Mouse (Mus musculus): ENCODE data around the gene Wdr95. TPM values are rescaled to one million over a fixed set of nuclear protein-coding genes. Genes with fewer than 3 reads are reported as not detected.
A peak's percentile ranks its signal among the peaks of the same experiment; 100 is the strongest.

Wdr95 gene
- polyA plus RNA-seq, 2 experiments = not detected

GRCm38 (mm10) chr5:149617776-149618425 is 89.4 kb downstream of the Wdr95 start:
- Histone ChIP-seq H3K4me1 (replicated peaks; ENCODE audit: control insufficient read depth in 2 of 2, insufficient read depth in 2 of 2, low read length in 1 of 2) (no peaks in the 10 kb centered on the region), H3K36me3 (replicated peaks; ENCODE audit: control insufficient read depth, insufficient read depth, low read depth) (peaks cover 45% of the 10 kb centered on the region), H3K9ac (replicated peaks) (no peak overlapping the region), H3K27ac (no peak overlapping the region), H3K27me3 (ENCODE audit: control insufficient read depth, insufficient read depth, low read length) (no peaks in the 10 kb centered on the region), H3K9me3 (ENCODE audit: control insufficient read depth, low read length) (no peaks in the 10 kb centered on the region), H3K4me3 (ENCODE audit: insufficient read depth in 1 of 2, low read depth in 2 of 2, low read length in 2 of 2) (no peak overlapping the region), H3K4me2 (ENCODE audit: low read depth) (no peak overlapping the region)
- DNase-seq (ENCODE audit: low read depth in 3 of 3, low spot score in 3 of 3) (no peak), ATAC-seq (ENCODE audit: insufficient read depth) (no peak)
- TF ChIP-seq CTCF (IDR thresholded peaks at IDR 0.05; ENCODE audit: low read depth) (no peak), EP300 (IDR thresholded peaks at IDR 0.05; ENCODE audit: low read depth) (no peak)
- 78% methylated on average over 6 of the region's 6 CpGs for WGBS (ENCODE audit: insufficient replicate concordance)

GRCm38 (mm10) chr5:149622152-149622551 is 93.7 kb downstream of the Wdr95 start:
- Histone ChIP-seq H3K9me3 (ENCODE audit: control insufficient read depth, low read length) (no peaks in the 10 kb centered on the region), H3K4me3 (ENCODE audit: insufficient read depth in 1 of 2, low read depth in 2 of 2, low read length in 2 of 2) (no peak overlapping the region), H3K9ac (replicated peaks) (no peak overlapping the region), H3K27ac (no peak overlapping the region), H3K4me1 (replicated peaks; ENCODE audit: control insufficient read depth in 2 of 2, insufficient read depth in 2 of 2, low read length in 1 of 2) (peaks cover 15 to 18% of the 10 kb centered on the region in 2 experiments), H3K27me3 (ENCODE audit: control insufficient read depth, insufficient read depth, low read length) (no peaks in the 10 kb centered on the region), H3K36me3 (replicated peaks; ENCODE audit: control insufficient read depth, insufficient read depth, low read depth) (peaks cover 55% of the 10 kb centered on the region), H3K4me2 (ENCODE audit: low read depth) (no peak overlapping the region)
- ATAC-seq (ENCODE audit: insufficient read depth) (no peak), DNase-seq (ENCODE audit: low read depth in 3 of 3, low spot score in 3 of 3) (no peak)
- WGBS (ENCODE audit: insufficient replicate concordance) = 81% methylated on average over 7 of the region's 7 CpGs
- TF ChIP-seq EP300 (IDR thresholded peaks at IDR 0.05; ENCODE audit: low read depth) (no peak), CTCF (IDR thresholded peaks at IDR 0.05; ENCODE audit: low read depth) (no peak)

GRCm38 (mm10) chr5:149622644-149623043 is 94.2 kb downstream of the Wdr95 start:
- H3K4me3 ChIP-seq (ENCODE audit: insufficient read depth in 1 of 2, low read depth in 2 of 2, low read length in 2 of 2) = no peak overlapping the region
- peaks cover 15 to 18% of the 10 kb centered on the region in 2 experiments for H3K4me1 ChIP-seq (replicated peaks; ENCODE audit: control insufficient read depth in 2 of 2, insufficient read depth in 2 of 2, low read length in 1 of 2)
- H3K9me3 ChIP-seq (ENCODE audit: control insufficient read depth, low read length) = no peaks in the 10 kb centered on the region
- TF ChIP-seq EP300 (IDR thresholded peaks at IDR 0.05; ENCODE audit: low read depth) (no peak), CTCF (IDR thresholded peaks at IDR 0.05; ENCODE audit: low read depth) (no peak)
- no peak overlapping the region for H3K4me2 ChIP-seq (ENCODE audit: low read depth)
- H3K36me3 ChIP-seq (replicated peaks; ENCODE audit: control insufficient read depth, insufficient read depth, low read depth) = peaks cover 55% of the 10 kb centered on the region
- no peak overlapping the region for H3K27ac ChIP-seq
- no peak overlapping the region for H3K9ac ChIP-seq (replicated peaks)
- 65% methylated on average over 6 of the region's 6 CpGs for WGBS (ENCODE audit: insufficient replicate concordance)
- no peak for DNase-seq (ENCODE audit: low read depth in 3 of 3, low spot score in 3 of 3)
- ATAC-seq (ENCODE audit: insufficient read depth) = no peak
- H3K27me3 ChIP-seq (ENCODE audit: control insufficient read depth, insufficient read depth, low read length) = no peaks in the 10 kb centered on the region

- peak overlapping the region; percentile 93 for H3K27ac ChIP-seq
- peak; percentile 65 to 73 (median 67) for DNase-seq (ENCODE audit: low read depth in 3 of 3, low spot score in 3 of 3)
- H3K4me1 ChIP-seq (replicated peaks; ENCODE audit: control insufficient read depth in 2 of 2, insufficient read depth in 2 of 2, low read length in 1 of 2) = peaks cover 15 to 18% of the 10 kb centered on the region in 2 experiments
- ATAC-seq (ENCODE audit: insufficient read depth) = peak; percentile 87
- H3K4me3 ChIP-seq (ENCODE audit: insufficient read depth in 1 of 2, low read depth in 2 of 2, low read length in 2 of 2) = no peak overlapping the region
- WGBS (ENCODE audit: insufficient replicate concordance) = 27% methylated on average over 8 of the region's 8 CpGs
- H3K4me2 ChIP-seq (ENCODE audit: low read depth) = peak overlapping the region; percentile 38
- H3K9me3 ChIP-seq (ENCODE audit: control insufficient read depth, low read length) = no peaks in the 10 kb centered on the region
- TF ChIP-seq CTCF (IDR thresholded peaks at IDR 0.05; ENCODE audit: low read depth) (no peak), EP300 (IDR thresholded peaks at IDR 0.05; ENCODE audit: low read depth) (peak; percentile 54)
- H3K36me3 ChIP-seq (replicated peaks; ENCODE audit: control insufficient read depth, insufficient read depth, low read depth) = peaks cover 50% of the 10 kb centered on the region
- H3K9ac ChIP-seq (replicated peaks) = peak overlapping the region; percentile 53
- H3K27me3 ChIP-seq (ENCODE audit: control insufficient read depth, insufficient read depth, low read length) = no peaks in the 10 kb centered on the region
Observed at GRCm38 (mm10) chr5:149623815-149624675, 95.6 kb downstream of the Wdr95 start.

- Histone ChIP-seq H3K4me2 (ENCODE audit: low read depth) (no peak overlapping the region), H3K9me3 (ENCODE audit: control insufficient read depth, low read length) (no peaks in the 10 kb centered on the region), H3K27me3 (ENCODE audit: control insufficient read depth, insufficient read depth, low read length) (no peaks in the 10 kb centered on the region), H3K9ac (replicated peaks) (no peak overlapping the region), H3K27ac (no peak overlapping the region), H3K4me1 (replicated peaks; ENCODE audit: control insufficient read depth in 2 of 2, insufficient read depth in 2 of 2, low read length in 1 of 2) (peaks cover 15 to 18% of the 10 kb centered on the region in 2 experiments), H3K4me3 (ENCODE audit: insufficient read depth in 1 of 2, low read depth in 2 of 2, low read length in 2 of 2) (no peak overlapping the region), H3K36me3 (replicated peaks; ENCODE audit: control insufficient read depth, insufficient read depth, low read depth) (peaks cover 53% of the 10 kb centered on the region)
- TF ChIP-seq EP300 (IDR thresholded peaks at IDR 0.05; ENCODE audit: low read depth) (no peak), CTCF (IDR thresholded peaks at IDR 0.05; ENCODE audit: low read depth) (no peak)
- DNase-seq (ENCODE audit: low read depth in 3 of 3, low spot score in 3 of 3) = no peak
- WGBS (ENCODE audit: insufficient replicate concordance) = 72% methylated on average over 3 of the region's 3 CpGs
- no peak for ATAC-seq (ENCODE audit: insufficient read depth)
Observed at GRCm38 (mm10) chr5:149625547-149625946, 97.1 kb downstream of the Wdr95 start.

Data from liver, embryonic 14.5 days (tissue).